Mouse (Mus musculus): Measurements from ENCODE around the gene Huwe1. TPM values are rescaled to one million over a fixed set of nuclear protein-coding genes. Genes with fewer than 3 reads are reported as not detected.
A peak's percentile ranks its signal among the peaks of the same experiment; 100 is the strongest.

The Huwe1 gene
- polyA plus RNA-seq, 1 experiment from 2014 or later: 13.3 TPM

- Histone ChIP-seq H3K4me2 (ENCODE audit: low read depth, low read length) (peak overlapping the region; percentile 63), H3K9ac (ENCODE audit: low read depth, low read length) (peak overlapping the region; percentile 80), H3K4me1 (ENCODE audit: control insufficient read depth, low read depth, low read length) (peaks cover 2% of the 10 kb centered on the region), H3K9me3 (replicated peaks; ENCODE audit: control insufficient read depth, low read length) (no peaks in the 10 kb centered on the region), H3K27me3 (ENCODE audit: control insufficient read depth, insufficient read depth, low read depth, low read length) (no peaks in the 10 kb centered on the region), H3K4me3 (ENCODE audit: low read depth, low read length) (peak overlapping the region; percentile 74), H3K27ac (ENCODE audit: low read length) (peak overlapping the region; percentile 92), H3K36me3 (ENCODE audit: control insufficient read depth, insufficient read depth) (no peaks in the 10 kb centered on the region)
- no peak for ATAC-seq (ENCODE audit: low read depth)
- WGBS (ENCODE audit: insufficient replicate concordance): 14% methylated on average over 9 of the region's 9 CpGs
These were observed 3.8 kb downstream of the Huwe1 start for GRCm38 (mm10) chrX:151804388-151804787.

- Histone ChIP-seq H3K4me2 (ENCODE audit: low read depth, low read length) (no peak overlapping the region), H3K9me3 (replicated peaks; ENCODE audit: control insufficient read depth, low read length) (no peaks in the 10 kb centered on the region), H3K4me1 (ENCODE audit: control insufficient read depth, low read depth, low read length) (no peaks in the 10 kb centered on the region), H3K27ac (ENCODE audit: low read length) (no peak overlapping the region), H3K9ac (ENCODE audit: low read depth, low read length) (no peak overlapping the region), H3K27me3 (ENCODE audit: control insufficient read depth, insufficient read depth, low read depth, low read length) (no peaks in the 10 kb centered on the region), H3K4me3 (ENCODE audit: low read depth, low read length) (no peak overlapping the region), H3K36me3 (ENCODE audit: control insufficient read depth, insufficient read depth) (no peaks in the 10 kb centered on the region; the same call in 1 of the 2 replicates)
- no peak for ATAC-seq (ENCODE audit: low read depth)
- WGBS (ENCODE audit: insufficient replicate concordance): 73% methylated on average over 6 of the region's 6 CpGs
These were observed 10.9 kb downstream of the Huwe1 start for GRCm38 (mm10) chrX:151811481-151811880.

GRCm38 (mm10) chrX:151813656-151814055 is 13.0 kb downstream of the Huwe1 start:
- no peaks in the 10 kb centered on the region for H3K4me1 ChIP-seq (ENCODE audit: control insufficient read depth, low read depth, low read length)
- no peak overlapping the region for H3K4me3 ChIP-seq (ENCODE audit: low read depth, low read length)
- ATAC-seq (ENCODE audit: low read depth): no peak
- H3K36me3 ChIP-seq (ENCODE audit: control insufficient read depth, insufficient read depth): no peaks in the 10 kb centered on the region; the same call in 1 of the 2 replicates
- WGBS (ENCODE audit: insufficient replicate concordance): 67% methylated on average over 1 of the region's 1 CpGs
- no peak overlapping the region for H3K27ac ChIP-seq (ENCODE audit: low read length)
- H3K9me3 ChIP-seq (replicated peaks; ENCODE audit: control insufficient read depth, low read length): no peaks in the 10 kb centered on the region
- no peak overlapping the region for H3K9ac ChIP-seq (ENCODE audit: low read depth, low read length)
- no peak overlapping the region for H3K4me2 ChIP-seq (ENCODE audit: low read depth, low read length)
- H3K27me3 ChIP-seq (ENCODE audit: control insufficient read depth, insufficient read depth, low read depth, low read length): no peaks in the 10 kb centered on the region

- no peak overlapping the region for H3K4me2 ChIP-seq (ENCODE audit: low read depth, low read length)
- whole genome bisulfite sequencing (ENCODE audit: insufficient replicate concordance): 76% methylated on average over 3 of the region's 3 CpGs
- ATAC-seq (ENCODE audit: low read depth): no peak
- H3K4me1 ChIP-seq (ENCODE audit: control insufficient read depth, low read depth, low read length): no peaks in the 10 kb centered on the region
- H3K9me3 ChIP-seq (replicated peaks; ENCODE audit: control insufficient read depth, low read length): no peaks in the 10 kb centered on the region
- no peak overlapping the region for H3K9ac ChIP-seq (ENCODE audit: low read depth, low read length)
- no peak overlapping the region for H3K27ac ChIP-seq (ENCODE audit: low read length)
- no peak overlapping the region for H3K4me3 ChIP-seq (ENCODE audit: low read depth, low read length)
- H3K36me3 ChIP-seq (ENCODE audit: control insufficient read depth, insufficient read depth): no peaks in the 10 kb centered on the region; the same call in 1 of the 2 replicates
- H3K27me3 ChIP-seq (ENCODE audit: control insufficient read depth, insufficient read depth, low read depth, low read length): no peaks in the 10 kb centered on the region
These were observed 17.1 kb downstream of the Huwe1 start for GRCm38 (mm10) chrX:151817712-151818111.

- Histone ChIP-seq H3K4me2 (ENCODE audit: low read depth, low read length) (no peak overlapping the region), H3K4me1 (ENCODE audit: control insufficient read depth, low read depth, low read length) (no peaks in the 10 kb centered on the region; the same call in none of the 2 replicates)
- ATAC-seq (ENCODE audit: low read depth): no peak
These were observed 28.4 kb downstream of the Huwe1 start for GRCm38 (mm10) chrX:151828971-151829370.

GRCm38 (mm10) chrX:151831260-151831659 is 30.7 kb downstream of the Huwe1 start:
- Histone ChIP-seq H3K27me3 (ENCODE audit: control insufficient read depth, insufficient read depth, low read depth, low read length) (no peaks in the 10 kb centered on the region), H3K4me3 (ENCODE audit: low read depth, low read length) (no peak overlapping the region), H3K36me3 (ENCODE audit: control insufficient read depth, insufficient read depth) (no peaks in the 10 kb centered on the region), H3K4me2 (ENCODE audit: low read depth, low read length) (no peak overlapping the region), H3K4me1 (ENCODE audit: control insufficient read depth, low read depth, low read length) (no peaks in the 10 kb centered on the region; the same call in none of the 2 replicates), H3K9me3 (replicated peaks; ENCODE audit: control insufficient read depth, low read length) (no peaks in the 10 kb centered on the region), H3K9ac (ENCODE audit: low read depth, low read length) (no peak overlapping the region), H3K27ac (ENCODE audit: low read length) (no peak overlapping the region)
- ATAC-seq (ENCODE audit: low read depth): peak; percentile 45; the same call in 1 of the 2 replicates

More at GRCm38 (mm10) chrX:151828971-151829370, 28.4 kb downstream of the Huwe1 start:
- H3K27me3 ChIP-seq (ENCODE audit: control insufficient read depth, insufficient read depth, low read depth, low read length): no peaks in the 10 kb centered on the region
- 48% methylated on average over 1 of the region's 1 CpGs for WGBS (ENCODE audit: insufficient replicate concordance)
- no peaks in the 10 kb centered on the region for H3K9me3 ChIP-seq (replicated peaks; ENCODE audit: control insufficient read depth, low read length)
- no peak overlapping the region for H3K9ac ChIP-seq (ENCODE audit: low read depth, low read length)
- H3K36me3 ChIP-seq (ENCODE audit: control insufficient read depth, insufficient read depth): no peaks in the 10 kb centered on the region
- H3K27ac ChIP-seq (ENCODE audit: low read length): no peak overlapping the region
- no peak overlapping the region for H3K4me3 ChIP-seq (ENCODE audit: low read depth, low read length)

- Histone ChIP-seq H3K27ac (ENCODE audit: low read length) (no peak overlapping the region), H3K4me3 (ENCODE audit: low read depth, low read length) (no peak overlapping the region), H3K36me3 (ENCODE audit: control insufficient read depth, insufficient read depth) (no peaks in the 10 kb centered on the region), H3K9ac (ENCODE audit: low read depth, low read length) (no peak overlapping the region), H3K27me3 (ENCODE audit: control insufficient read depth, insufficient read depth, low read depth, low read length) (no peaks in the 10 kb centered on the region), H3K9me3 (replicated peaks; ENCODE audit: control insufficient read depth, low read length) (no peaks in the 10 kb centered on the region), H3K4me1 (ENCODE audit: control insufficient read depth, low read depth, low read length) (no peaks in the 10 kb centered on the region; the same call in none of the 2 replicates), H3K4me2 (ENCODE audit: low read depth, low read length) (no peak overlapping the region)
- no peak; the same call in 1 of the 2 replicates for ATAC-seq (ENCODE audit: low read depth)
These were observed 32.4 kb downstream of the Huwe1 start for GRCm38 (mm10) chrX:151832982-151833381.

- H3K36me3 ChIP-seq (ENCODE audit: control insufficient read depth, insufficient read depth): peaks cover 4% of the 10 kb centered on the region; the same call in 1 of the 2 replicates
- no peak overlapping the region for H3K4me2 ChIP-seq (ENCODE audit: low read depth, low read length)
- no peaks in the 10 kb centered on the region for H3K27me3 ChIP-seq (ENCODE audit: control insufficient read depth, insufficient read depth, low read depth, low read length)
- no peak overlapping the region for H3K9ac ChIP-seq (ENCODE audit: low read depth, low read length)
- no peaks in the 10 kb centered on the region for H3K4me1 ChIP-seq (ENCODE audit: control insufficient read depth, low read depth, low read length)
- ATAC-seq (ENCODE audit: low read depth): no peak
- H3K27ac ChIP-seq (ENCODE audit: low read length): no peak overlapping the region
- 78% methylated on average over 8 of the region's 8 CpGs for WGBS (ENCODE audit: insufficient replicate concordance)
- H3K4me3 ChIP-seq (ENCODE audit: low read depth, low read length): no peak overlapping the region
- no peaks in the 10 kb centered on the region for H3K9me3 ChIP-seq (replicated peaks; ENCODE audit: control insufficient read depth, low read length)
These were observed 58.8 kb downstream of the Huwe1 start for GRCm38 (mm10) chrX:151859436-151859835.

- Histone ChIP-seq H3K4me1 (ENCODE audit: control insufficient read depth, low read depth, low read length) (no peaks in the 10 kb centered on the region), H3K9ac (ENCODE audit: low read depth, low read length) (no peak overlapping the region), H3K4me2 (ENCODE audit: low read depth, low read length) (no peak overlapping the region), H3K4me3 (ENCODE audit: low read depth, low read length) (no peak overlapping the region), H3K27me3 (ENCODE audit: control insufficient read depth, insufficient read depth, low read depth, low read length) (no peaks in the 10 kb centered on the region), H3K36me3 (ENCODE audit: control insufficient read depth, insufficient read depth) (peaks cover 21% of the 10 kb centered on the region), H3K9me3 (replicated peaks; ENCODE audit: control insufficient read depth, low read length) (no peaks in the 10 kb centered on the region), H3K27ac (ENCODE audit: low read length) (no peak overlapping the region)
- ATAC-seq (ENCODE audit: low read depth): peak; percentile 64
- WGBS (ENCODE audit: insufficient replicate concordance): 29% methylated on average over 1 of the region's 1 CpGs
These were observed 110.1 kb downstream of the Huwe1 start for GRCm38 (mm10) chrX:151910692-151911091.

Data from liver, embryonic 16.5 days (tissue).